Mouse (Mus musculus): ENCODE data around the gene Antxr2. TPM values are rescaled to one million over a fixed set of nuclear protein-coding genes. Genes with fewer than 3 reads are reported as not detected.
A peak's percentile ranks its signal among the peaks of the same experiment; 100 is the strongest.

Antxr2 gene
- polyA plus RNA-seq, 1 experiment from 2014 or later = 11.3 TPM

DNA sequence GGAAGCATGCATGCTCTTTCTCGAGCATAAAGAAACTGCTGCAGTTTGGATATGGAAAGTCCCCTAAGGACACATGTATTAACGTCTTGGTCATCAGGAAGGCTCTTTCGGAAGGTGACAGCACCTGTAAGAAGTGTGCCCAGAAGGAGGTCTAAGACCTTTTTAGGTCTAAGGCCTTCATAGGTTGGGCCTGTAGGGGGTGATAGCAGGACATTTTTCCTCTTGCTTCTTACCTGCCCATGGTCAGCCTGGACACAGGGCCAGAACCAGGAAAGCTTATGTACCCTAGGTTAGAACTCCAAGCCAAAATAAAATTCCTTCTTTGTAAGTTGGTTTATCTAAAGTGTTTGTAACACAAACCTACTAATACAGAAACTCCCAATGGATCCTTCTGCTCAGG is 83.6 kb downstream of the Antxr2 start:
- no peak overlapping the region for H3K4me2 ChIP-seq (ENCODE audit: low read length)
- H3K4me1 ChIP-seq (replicated peaks; ENCODE audit: insufficient read depth, low read length) = no peaks in the 10 kb centered on the region
- H3K27ac ChIP-seq = no peak overlapping the region
- no peaks in the 10 kb centered on the region for H3K9me3 ChIP-seq (replicated peaks; ENCODE audit: low read length)
- TF ChIP-seq CTCF (IDR thresholded peaks at IDR 0.05; ENCODE audit: low read depth) = peak; percentile 16; the same call in 1 of the 2 replicates
- H3K27me3 ChIP-seq (ENCODE audit: insufficient read depth, low read length) = no peaks in the 10 kb centered on the region
- H3K36me3 ChIP-seq (ENCODE audit: insufficient read depth, low read length) = no peaks in the 10 kb centered on the region
- no peak overlapping the region for H3K4me3 ChIP-seq (replicated peaks; ENCODE audit: low read depth, low read length)
- H3K9ac ChIP-seq (ENCODE audit: low read depth, low read length) = no peak overlapping the region
- ATAC-seq (replicated peaks; ENCODE audit: low FRiP score, low read depth) (no peak), DNase-seq (ENCODE audit: low spot score) (no peak)
- WGBS = 81% methylated on average over 3 of the region's 3 CpGs

DNA sequence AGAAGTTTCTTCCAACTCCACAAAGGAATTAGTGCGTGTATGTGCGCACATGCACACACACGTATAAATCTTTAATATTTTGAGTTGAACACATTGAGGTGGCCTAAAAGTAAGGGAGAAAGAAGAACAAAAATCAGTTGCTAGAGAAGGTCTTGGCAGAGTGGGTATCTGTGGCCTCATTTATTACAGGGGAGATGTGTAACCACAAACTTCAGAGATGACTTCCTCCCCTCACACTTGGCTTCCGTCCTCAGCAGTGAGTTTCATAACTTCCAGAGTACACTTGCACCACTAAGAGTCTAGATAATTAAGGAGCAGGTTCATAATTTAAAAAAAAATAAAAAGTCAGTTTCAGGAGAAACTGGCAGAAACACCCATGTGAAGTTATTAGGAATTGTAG is 84.6 kb downstream of the Antxr2 start:
- no peak for DNase-seq (ENCODE audit: low spot score)
- no peak overlapping the region for H3K4me3 ChIP-seq (replicated peaks; ENCODE audit: low read depth, low read length)
- no peak overlapping the region for H3K4me2 ChIP-seq (ENCODE audit: low read length)
- no peak for TF ChIP-seq CTCF (IDR thresholded peaks at IDR 0.05; ENCODE audit: low read depth)
- no peak overlapping the region for H3K9ac ChIP-seq (ENCODE audit: low read depth, low read length)
- H3K9me3 ChIP-seq (replicated peaks; ENCODE audit: low read length) = no peaks in the 10 kb centered on the region
- 90% methylated on average over 4 of the region's 4 CpGs for WGBS
- no peak for ATAC-seq (replicated peaks; ENCODE audit: low FRiP score, low read depth)
- no peaks in the 10 kb centered on the region for H3K27me3 ChIP-seq (ENCODE audit: insufficient read depth, low read length)
- H3K27ac ChIP-seq = no peak overlapping the region
- no peaks in the 10 kb centered on the region for H3K4me1 ChIP-seq (replicated peaks; ENCODE audit: insufficient read depth, low read length)
- H3K36me3 ChIP-seq (ENCODE audit: insufficient read depth, low read length) = no peaks in the 10 kb centered on the region

DNA sequence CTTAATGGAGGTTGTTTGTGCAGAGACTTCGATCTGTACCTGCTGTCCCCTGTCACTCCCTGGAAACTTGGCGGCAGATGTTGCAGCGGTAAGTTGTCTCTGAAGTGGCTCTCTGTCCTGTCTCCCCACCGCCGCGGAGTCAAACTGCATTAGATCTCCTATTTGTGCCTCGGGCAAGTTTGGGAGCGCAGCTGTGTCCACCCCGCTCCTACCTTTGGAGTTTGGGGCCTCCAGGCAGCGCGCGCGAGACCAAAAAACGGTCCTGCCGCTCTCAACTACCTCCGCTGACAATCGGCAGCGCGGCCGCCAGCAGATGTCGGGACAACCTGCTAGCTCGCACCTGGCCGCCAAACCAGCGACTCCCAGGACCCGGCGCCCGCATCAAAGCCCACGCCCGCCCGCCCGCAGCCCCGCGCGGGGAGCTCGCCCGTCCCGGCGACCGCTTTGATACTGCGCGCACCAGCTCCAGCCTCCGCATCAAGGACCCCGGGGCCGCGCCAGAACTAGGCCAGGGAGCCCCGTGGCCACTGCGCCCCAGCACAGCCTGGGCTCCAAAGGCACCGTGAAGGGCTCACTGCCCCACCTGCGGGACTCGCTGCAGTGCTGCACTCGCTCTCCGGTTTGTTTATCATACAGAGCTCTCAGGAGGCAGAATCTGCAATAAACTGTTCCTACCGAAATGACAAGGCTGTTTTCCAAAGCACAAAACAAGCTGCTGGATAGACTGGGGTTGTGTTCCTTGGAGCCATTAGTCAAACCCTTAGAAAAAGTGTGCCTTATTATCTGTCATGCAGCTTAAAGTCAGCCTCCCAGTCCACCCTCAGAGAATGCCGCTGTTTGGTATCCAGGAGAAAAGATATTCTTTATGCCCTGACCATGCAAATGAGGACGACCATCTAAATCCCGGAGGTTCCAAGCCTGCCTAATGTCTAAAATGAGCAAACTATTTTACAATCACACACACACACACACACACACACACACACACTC is 95.4 kb downstream of the Antxr2 start:
- H3K4me1 ChIP-seq (replicated peaks; ENCODE audit: insufficient read depth, low read length) = no peaks in the 10 kb centered on the region
- peak; percentile 61 for TF ChIP-seq CTCF (IDR thresholded peaks at IDR 0.05; ENCODE audit: low read depth)
- no peaks in the 10 kb centered on the region for H3K9me3 ChIP-seq (replicated peaks; ENCODE audit: low read length)
- DNase-seq (ENCODE audit: low spot score) (peak; percentile 48), ATAC-seq (replicated peaks; ENCODE audit: low FRiP score, low read depth) (peak; percentile 73)
- H3K4me2 ChIP-seq (ENCODE audit: low read length) = peak overlapping the region; percentile 83
- H3K27me3 ChIP-seq (ENCODE audit: insufficient read depth, low read length) = no peaks in the 10 kb centered on the region
- peak overlapping the region; percentile 47 for H3K4me3 ChIP-seq (replicated peaks; ENCODE audit: low read depth, low read length)
- no peak overlapping the region for H3K27ac ChIP-seq
- WGBS = 7% methylated on average over 56 of the region's 56 CpGs
- H3K36me3 ChIP-seq (ENCODE audit: insufficient read depth, low read length) = no peaks in the 10 kb centered on the region
- peak overlapping the region; percentile 19; the same call in 1 of the 2 replicates for H3K9ac ChIP-seq (ENCODE audit: low read depth, low read length)

DNA sequence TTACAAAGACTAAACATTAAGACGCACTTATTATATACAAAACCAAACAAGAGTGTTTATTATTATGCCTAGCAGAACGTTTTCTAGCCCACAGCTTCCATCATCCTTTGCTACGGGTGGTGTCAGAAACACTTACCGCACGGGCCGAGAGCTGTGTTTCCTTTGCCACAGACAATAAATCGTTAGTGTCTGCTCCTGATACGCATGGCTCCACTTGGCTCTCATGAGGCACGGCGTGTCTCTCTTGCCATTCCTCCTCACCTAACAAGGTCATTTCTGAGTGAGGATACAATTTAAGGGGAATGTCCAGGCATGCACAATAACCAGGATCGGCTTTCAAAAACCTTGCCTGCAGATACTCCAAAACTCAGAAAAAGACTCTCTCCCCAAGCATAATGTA is 113.2 kb downstream of the Antxr2 start:
- no peak for ATAC-seq (replicated peaks; ENCODE audit: low FRiP score, low read depth)
- H3K4me1 ChIP-seq (replicated peaks; ENCODE audit: insufficient read depth, low read length) = no peaks in the 10 kb centered on the region

DNA sequence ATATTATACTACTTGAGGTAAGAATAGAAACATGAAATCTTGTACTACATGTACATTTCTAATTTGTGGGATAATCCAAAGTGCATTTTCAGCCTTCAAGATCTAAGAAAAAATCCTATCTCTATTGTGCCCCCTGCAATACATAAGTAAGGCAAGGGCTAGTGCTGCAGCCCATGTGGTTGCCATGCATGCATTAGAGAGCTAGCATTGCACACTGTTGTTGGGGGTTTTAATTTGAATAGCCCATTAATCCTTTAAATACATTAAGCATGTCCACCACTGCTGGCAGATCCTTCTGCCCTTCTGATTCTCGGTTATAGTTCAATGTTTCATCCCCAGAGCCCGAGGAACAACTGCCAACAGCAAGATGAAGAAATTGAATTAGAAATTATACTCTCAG is 116.0 kb downstream of the Antxr2 start:
- Histone ChIP-seq H3K4me2 (ENCODE audit: low read length) (no peak overlapping the region), H3K4me1 (replicated peaks; ENCODE audit: insufficient read depth, low read length) (no peaks in the 10 kb centered on the region), H3K36me3 (ENCODE audit: insufficient read depth, low read length) (no peaks in the 10 kb centered on the region), H3K27me3 (ENCODE audit: insufficient read depth, low read length) (no peaks in the 10 kb centered on the region), H3K4me3 (replicated peaks; ENCODE audit: low read depth, low read length) (no peak overlapping the region), H3K9ac (ENCODE audit: low read depth, low read length) (no peak overlapping the region), H3K27ac (no peak overlapping the region), H3K9me3 (replicated peaks; ENCODE audit: low read length) (no peaks in the 10 kb centered on the region)
- DNase-seq (ENCODE audit: low spot score) = no peak
- TF ChIP-seq CTCF (IDR thresholded peaks at IDR 0.05; ENCODE audit: low read depth) = no peak
- no peak for ATAC-seq (replicated peaks; ENCODE audit: low FRiP score, low read depth)
- WGBS = 84% methylated on average over 2 of the region's 2 CpGs

More for the DNA sequence above, 113.2 kb downstream of the Antxr2 start:
- Histone ChIP-seq H3K36me3 (ENCODE audit: insufficient read depth, low read length) (no peaks in the 10 kb centered on the region), H3K27me3 (ENCODE audit: insufficient read depth, low read length) (no peaks in the 10 kb centered on the region), H3K9me3 (replicated peaks; ENCODE audit: low read length) (no peaks in the 10 kb centered on the region), H3K4me3 (replicated peaks; ENCODE audit: low read depth, low read length) (no peak overlapping the region), H3K4me2 (ENCODE audit: low read length) (no peak overlapping the region), H3K27ac (no peak overlapping the region), H3K9ac (ENCODE audit: low read depth, low read length) (no peak overlapping the region)
- DNase-seq (ENCODE audit: low spot score) = peak; percentile 31
- no peak for TF ChIP-seq CTCF (IDR thresholded peaks at IDR 0.05; ENCODE audit: low read depth)
- 24% methylated on average over 11 of the region's 11 CpGs for WGBS

DNA sequence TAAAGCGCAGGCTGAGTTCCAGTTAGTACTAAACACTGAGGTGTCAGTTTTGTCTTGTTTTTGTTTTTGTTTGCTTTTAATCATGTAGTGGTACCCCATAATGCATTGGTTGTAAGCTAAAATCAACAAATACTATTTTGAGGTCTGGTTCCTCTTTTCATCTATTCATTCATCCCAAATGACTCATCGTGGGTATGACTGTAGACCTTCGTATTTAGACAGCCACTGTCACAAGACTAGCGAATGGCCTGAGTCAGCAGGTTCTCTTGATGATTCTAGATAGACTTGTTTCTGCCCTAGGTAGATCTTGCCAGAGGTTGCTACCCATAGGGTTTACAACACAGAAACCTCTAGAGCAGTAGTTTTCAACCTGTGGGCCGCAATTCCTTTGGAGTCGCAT is 116.9 kb downstream of the Antxr2 start:
- WGBS = 91% methylated on average over 6 of the region's 6 CpGs
- no peak overlapping the region for H3K27ac ChIP-seq
- no peaks in the 10 kb centered on the region for H3K9me3 ChIP-seq (replicated peaks; ENCODE audit: low read length)
- no peaks in the 10 kb centered on the region for H3K27me3 ChIP-seq (ENCODE audit: insufficient read depth, low read length)
- no peaks in the 10 kb centered on the region for H3K4me1 ChIP-seq (replicated peaks; ENCODE audit: insufficient read depth, low read length)
- H3K4me2 ChIP-seq (ENCODE audit: low read length) = no peak overlapping the region
- no peak overlapping the region for H3K9ac ChIP-seq (ENCODE audit: low read depth, low read length)
- no peaks in the 10 kb centered on the region for H3K36me3 ChIP-seq (ENCODE audit: insufficient read depth, low read length)
- ATAC-seq (replicated peaks; ENCODE audit: low FRiP score, low read depth) (no peak), DNase-seq (ENCODE audit: low spot score) (no peak)
- H3K4me3 ChIP-seq (replicated peaks; ENCODE audit: low read depth, low read length) = no peak overlapping the region
- no peak for TF ChIP-seq CTCF (IDR thresholded peaks at IDR 0.05; ENCODE audit: low read depth)

Data from kidney, postnatal 0 days (tissue).